Mouse (Mus musculus) 416B (cell line): Measurements from ENCODE around the gene Hpdl.
A peak's percentile ranks its signal among the peaks of the same experiment; 100 is the strongest.

Experiments used
- DNase-seq: peaks from one replicate; pipeline ENCODE4 v3.0.0; 2011; ENCODE audit warnings: low read depth

The Hpdl gene

GRCm38 (mm10) chr4:116796442-116797110, 24.9 kb downstream of the Hpdl start:
- no peak for DNase-seq

- DNase-seq = peak; percentile 51
Measured at GRCm38 (mm10) chr4:116794273-116794672, 27.2 kb downstream of the Hpdl start.

GRCm38 (mm10) chr4:116792453-116792852, 29.1 kb downstream of the Hpdl start:
- DNase-seq = no peak

GRCm38 (mm10) chr4:116788956-116789355, 32.6 kb downstream of the Hpdl start:
- DNase-seq = peak; percentile 91

GRCm38 (mm10) chr4:116787985-116788760, 33.3 kb downstream of the Hpdl start:
- DNase-seq = peak; percentile 77

GRCm38 (mm10) chr4:116786587-116786986, 34.9 kb downstream of the Hpdl start:
- peak; percentile 36 for DNase-seq

- no peak for DNase-seq
Measured at GRCm38 (mm10) chr4:116782171-116782570, 39.3 kb downstream of the Hpdl start.

- no peak for DNase-seq
Measured at GRCm38 (mm10) chr4:116781366-116781765, 40.1 kb downstream of the Hpdl start.

GRCm38 (mm10) chr4:116780541-116780940, 41.0 kb downstream of the Hpdl start:
- DNase-seq = no peak

- no peak for DNase-seq
Measured at GRCm38 (mm10) chr4:116777079-116777478, 44.4 kb downstream of the Hpdl start.

- peak; percentile 42 for DNase-seq
Measured at GRCm38 (mm10) chr4:116776391-116776790, 45.1 kb downstream of the Hpdl start.
